Mouse (Mus musculus): Measurements from ENCODE around the gene Ethe1.

DNA sequence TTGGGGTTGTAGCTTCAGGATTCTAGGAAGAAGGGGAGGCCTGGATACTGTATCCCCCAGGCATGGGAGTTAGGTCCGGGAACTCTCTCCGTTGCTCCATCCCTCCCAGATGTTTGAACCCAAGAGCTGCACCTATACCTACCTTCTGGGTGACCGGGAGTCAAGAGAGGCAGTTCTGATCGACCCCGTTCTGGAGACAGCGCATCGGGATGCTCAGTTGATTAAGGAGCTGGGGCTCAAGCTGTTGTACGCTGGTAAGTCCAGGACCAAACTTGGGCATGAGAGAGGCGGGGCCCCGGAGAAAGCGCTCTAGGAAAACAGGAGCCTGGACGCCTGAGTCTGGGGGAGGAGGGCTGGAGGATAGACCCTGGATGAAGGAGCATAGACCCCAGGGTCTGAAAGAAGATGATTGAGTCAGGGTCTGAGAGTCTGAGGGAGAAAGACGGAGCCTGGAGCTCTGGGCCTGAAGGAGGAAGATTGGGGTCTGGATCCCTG is 7.0 kb downstream of the Ethe1 start:
- TF ChIP-seq POLR2A (IDR thresholded peaks at IDR 0.05; ENCODE audit: insufficient read length, low read depth), result no peak
- TF ChIP-seq POLR2AphosphoS2 (IDR thresholded peaks at IDR 0.05; ENCODE audit: insufficient read length, low read depth), result no peak
- TF ChIP-seq MYOG (IDR thresholded peaks at IDR 0.05; ENCODE audit: control insufficient read depth in 1 of 3, insufficient read depth in 1 of 3, insufficient read length in 2 of 3, low read depth in 2 of 3), result no peak
- TF ChIP-seq TCF12 (IDR thresholded peaks at IDR 0.05; ENCODE audit: insufficient read depth, poor library complexity, severe bottlenecking), result no peak
- TF ChIP-seq USF1 (IDR thresholded peaks at IDR 0.05; ENCODE audit: low read depth), result no peak
- no peak for TF ChIP-seq TCF3 (IDR thresholded peaks at IDR 0.05; ENCODE audit: insufficient read length, low read depth)
- no peak for TF ChIP-seq E2F4 (IDR thresholded peaks at IDR 0.05; ENCODE audit: insufficient read depth)
- TF ChIP-seq MYOD1 (IDR thresholded peaks at IDR 0.05; ENCODE audit: control insufficient read depth in 1 of 3, insufficient read length in 2 of 3, low read depth in 2 of 3), result no peak
- no peak for TF ChIP-seq CEBPB (IDR thresholded peaks at IDR 0.05; ENCODE audit: insufficient read depth, poor library complexity, severe bottlenecking)
- no peak for TF ChIP-seq MAX (IDR thresholded peaks at IDR 0.05; ENCODE audit: low read depth)
- no peak for TF ChIP-seq REST (IDR thresholded peaks at IDR 0.05; ENCODE audit: insufficient read depth, insufficient read length)
- peak; percentile 36 for TF ChIP-seq SRF (IDR thresholded peaks at IDR 0.05; ENCODE audit: control insufficient read depth, insufficient read length, low read depth)

All from myocyte (in vitro differentiated cells).